Mouse (Mus musculus): ENCODE measurements around the gene Iqch.

DNA sequence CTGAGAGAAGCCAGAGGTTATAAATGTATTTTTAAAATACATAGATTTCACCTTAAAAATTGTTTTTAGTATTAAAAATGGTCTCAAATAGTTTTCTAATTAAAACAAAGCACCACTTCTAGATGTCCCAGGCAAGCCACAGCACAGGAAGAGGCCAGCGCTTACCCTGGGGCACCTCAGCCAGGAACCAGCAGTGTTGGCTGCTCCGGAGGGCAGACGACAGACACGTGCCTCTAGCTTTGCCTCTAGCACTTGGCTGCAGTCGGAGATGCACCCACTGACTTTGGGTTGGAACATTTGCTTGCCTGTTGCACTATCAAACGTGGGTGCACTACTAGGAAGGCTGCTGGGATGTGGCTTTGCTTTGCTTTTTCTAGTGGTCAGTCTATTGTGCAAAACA lies 30.4 kb downstream of the Iqch start:
- no peak for TF ChIP-seq CTCF (IDR thresholded peaks at IDR 0.05)
- TF ChIP-seq POLR2A (IDR thresholded peaks at IDR 0.05; ENCODE audit: insufficient read depth, low read depth, low read length): no peak
- TF ChIP-seq EP300 (IDR thresholded peaks at IDR 0.05; ENCODE audit: insufficient read depth, low read depth, low read length): no peak

Measured in heart, adult 2 months (tissue).